21 mouse cellular contexts compared by ENCODE assay signal in genomic region chr16:73449836-73450235, GRCm38 (mm10).
A peak's percentile ranks its signal among the peaks of the same experiment; 100 is the strongest.
DNase-seq lines count a peak whose midpoint lies in the region; ATAC-seq and TF ChIP-seq lines count a peak whose summit lies in the region.
"Had no signal": no experiment of that assay in that cellular context is flagged by ENCODE, and none has a peak within 500 bp of the region (broad histone marks: within the 10 kb centered on the region; RNA-seq: fewer than 3 reads in every experiment).

No protein-coding gene starts in this region.

- no peaks in the 10 kb centered on the region for H3K36me3 ChIP-seq in forebrain, embryonic 16.5 days (ENCODE audit: control insufficient read depth, insufficient read depth)
- H3K36me3 ChIP-seq in forebrain, postnatal 0 days (ENCODE audit: insufficient read depth) = no peaks in the 10 kb centered on the region
- H3K36me3 ChIP-seq in limb, embryonic 10.5 days = no peaks in the 10 kb centered on the region
- no peaks in the 10 kb centered on the region for H3K36me3 ChIP-seq in limb, embryonic 14.5 days (ENCODE audit: control insufficient read depth, insufficient read depth, low read length)
- H3K36me3 ChIP-seq: forebrain, embryonic 15.5 days; heart, embryonic 15.5 days; hindbrain, embryonic 10.5 days had no signal

- ATAC-seq in forebrain, embryonic 16.5 days = 0 out of 2 replicates have a peak, but pooled peaks have one; percentile 36
- no peak for ATAC-seq in forebrain, postnatal 0 days
- no peak; the same call in 1 of the 2 replicates for ATAC-seq in limb, embryonic 14.5 days (ENCODE audit: low FRiP score, low read depth)
- ATAC-seq: intestine, embryonic 16.5 days had no signal

- no peaks in the 10 kb centered on the region for H3K4me1 ChIP-seq in forebrain, embryonic 16.5 days (replicated peaks; ENCODE audit: control insufficient read depth, insufficient read depth, low read length)
- no peaks in the 10 kb centered on the region for H3K4me1 ChIP-seq in forebrain, postnatal 0 days (ENCODE audit: insufficient read depth)
- H3K4me1 ChIP-seq in limb, embryonic 10.5 days = peaks cover 41% of the 10 kb centered on the region
- no peaks in the 10 kb centered on the region for H3K4me1 ChIP-seq in limb, embryonic 14.5 days (ENCODE audit: control insufficient read depth, insufficient read depth, low read length)
- H3K4me1 ChIP-seq: forebrain, embryonic 15.5 days; heart, embryonic 15.5 days had no signal

- TF ChIP-seq POLR2A in limb, embryonic 14.5 days (IDR thresholded peaks at IDR 0.05; ENCODE audit: borderline replicate concordance, extremely low read depth, insufficient read depth, insufficient read length) = no peak

- H3K4me2 ChIP-seq in forebrain, embryonic 16.5 days (ENCODE audit: low read length) = 0 out of 2 replicates have a peak overlapping the region, but pooled peaks have one; percentile 9
- no peak overlapping the region for H3K4me2 ChIP-seq in forebrain, postnatal 0 days (ENCODE audit: low read depth)
- H3K4me2 ChIP-seq in limb, embryonic 14.5 days (replicated peaks; ENCODE audit: low read depth, low read length, severe bottlenecking) = peak overlapping the region; percentile 2; the same call in 1 of the 2 replicates
- H3K4me2 ChIP-seq: forebrain, embryonic 15.5 days; heart, embryonic 11.5 days; heart, embryonic 15.5 days; hindbrain, embryonic 14.5 days had no signal

- no peak overlapping the region for H3K4me3 ChIP-seq in forebrain, embryonic 16.5 days (replicated peaks; ENCODE audit: low read length)
- no peak overlapping the region for H3K4me3 ChIP-seq in forebrain, postnatal 0 days (ENCODE audit: low read depth, low read length)
- H3K4me3 ChIP-seq in limb, embryonic 10.5 days = no peak overlapping the region
- peak overlapping the region; percentile 14; the same call in 1 of the 2 replicates for H3K4me3 ChIP-seq in limb, embryonic 14.5 days (replicated peaks; ENCODE audit: low read length)
- H3K4me3 ChIP-seq: forebrain, embryonic 15.5 days; heart, embryonic 15.5 days; hindbrain, embryonic 10.5 days had no signal

- DNase-seq in embryo, embryonic 10.5 days (ENCODE audit: low spot score) = peak; percentile 10
- DNase-seq in embryo, embryonic 10 days (ENCODE audit: low spot score) = no peak
- DNase-seq in forebrain, postnatal 0 days = no peak
- DNase-seq in limb, embryonic 10.5 days (ENCODE audit: low spot score) = peak; percentile 54
- DNase-seq in limb, embryonic 14.5 days (ENCODE audit: low spot score) = no peak
- DNase-seq in urinary bladder, postnatal 4 days (ENCODE audit: low spot score in 2 of 2) = no peak
- no peak for DNase-seq in lung, postnatal 10 days
- DNase-seq: adrenal gland, postnatal 10 days; cerebellum, adult 11-12 months; cerebellum, adult 9-10 months; cerebellum, postnatal 25 days; gastrocnemius, postnatal 36 days; heart, adult 18-20 months; heart, postnatal 14 days had no signal

- H3K9me3 ChIP-seq in forebrain, embryonic 16.5 days (ENCODE audit: control insufficient read depth, low read length) = no peaks in the 10 kb centered on the region
- H3K9me3 ChIP-seq in forebrain, postnatal 0 days (ENCODE audit: low read length) = no peaks in the 10 kb centered on the region
- H3K9me3 ChIP-seq in limb, embryonic 10.5 days (replicated peaks) = no peaks in the 10 kb centered on the region
- H3K9me3 ChIP-seq in limb, embryonic 14.5 days (ENCODE audit: control insufficient read depth, low read length) = no peaks in the 10 kb centered on the region
- H3K9me3 ChIP-seq: forebrain, embryonic 15.5 days; heart, embryonic 15.5 days; hindbrain, embryonic 10.5 days had no signal

- H3K27me3 ChIP-seq in forebrain, embryonic 16.5 days (replicated peaks; ENCODE audit: control insufficient read depth, insufficient read depth, low read length) = no peaks in the 10 kb centered on the region
- no peaks in the 10 kb centered on the region for H3K27me3 ChIP-seq in forebrain, postnatal 0 days (ENCODE audit: insufficient read depth, low read length)
- no peaks in the 10 kb centered on the region for H3K27me3 ChIP-seq in limb, embryonic 10.5 days (ENCODE audit: low read depth, poor library complexity, severe bottlenecking)
- no peaks in the 10 kb centered on the region for H3K27me3 ChIP-seq in limb, embryonic 14.5 days (ENCODE audit: control insufficient read depth, insufficient read depth, low read length)
- H3K27me3 ChIP-seq: forebrain, embryonic 15.5 days; heart, embryonic 15.5 days had no signal

- no peak overlapping the region for H3K9ac ChIP-seq in forebrain, embryonic 16.5 days (replicated peaks; ENCODE audit: low read depth, low read length)
- no peak overlapping the region for H3K9ac ChIP-seq in forebrain, postnatal 0 days
- no peak overlapping the region for H3K9ac ChIP-seq in limb, embryonic 14.5 days (ENCODE audit: low read depth, low read length, severe bottlenecking)
- H3K9ac ChIP-seq: forebrain, embryonic 15.5 days; heart, embryonic 15.5 days; hindbrain, embryonic 14.5 days had no signal

- 50% methylated on average over 7 of the region's 7 CpGs for WGBS in forebrain, embryonic 16.5 days
- WGBS in forebrain, postnatal 0 days = 54% methylated on average over 7 of the region's 7 CpGs
- WGBS in limb, embryonic 10.5 days = 49% methylated on average over 7 of the region's 7 CpGs
- 23% methylated on average over 7 of the region's 7 CpGs for WGBS in limb, embryonic 14.5 days

- H3K27ac ChIP-seq in forebrain, embryonic 16.5 days (ENCODE audit: low read length) = no peak overlapping the region
- H3K27ac ChIP-seq in forebrain, postnatal 0 days (ENCODE audit: low read depth, low read length) = no peak overlapping the region
- peak overlapping the region; percentile 75 for H3K27ac ChIP-seq in limb, embryonic 10.5 days
- no peak overlapping the region for H3K27ac ChIP-seq in limb, embryonic 14.5 days (replicated peaks; ENCODE audit: low read depth, low read length)
- H3K27ac ChIP-seq: forebrain, embryonic 15.5 days; heart, embryonic 15.5 days; hindbrain, embryonic 10.5 days; hindbrain, embryonic 14.5 days had no signal

- no peak for TF ChIP-seq CTCF in forebrain, postnatal 0 days (IDR thresholded peaks at IDR 0.05; ENCODE audit: low read depth)

Comparison
In these comparisons a context has a peak if more than half of its experiments do, and no peak if none do; other contexts are left out.
1. DNase-seq: peak in embryo, embryonic 10.5 days (single experiment) and limb, embryonic 10.5 days (single experiment); none in embryo, embryonic 10 days (single experiment), forebrain, postnatal 0 days (single experiment), limb, embryonic 14.5 days (single experiment), urinary bladder, postnatal 4 days (0 of 2) and lung, postnatal 10 days (single experiment).